Mouse (Mus musculus): ENCODE results near the gene Nmnat1.

DNA sequence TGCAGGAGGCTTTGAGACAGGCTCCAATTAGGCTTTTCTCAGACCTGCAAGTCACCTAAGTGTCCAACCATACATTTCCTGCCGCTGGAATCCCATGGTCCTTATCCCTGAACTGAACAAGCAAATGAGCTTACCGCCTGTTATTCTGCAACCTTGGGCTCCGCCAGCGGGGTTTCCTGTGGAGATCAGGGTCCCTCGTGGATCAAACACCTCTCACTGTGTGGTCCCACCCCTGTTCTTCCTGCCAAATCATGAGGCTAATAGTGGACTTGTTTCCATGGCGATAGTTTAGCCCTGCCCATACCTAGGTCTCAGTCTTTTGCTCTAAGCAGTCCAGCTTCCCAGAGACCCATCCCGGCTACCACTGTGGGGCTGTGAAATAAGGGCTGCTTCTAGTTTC lies 41.3 kb upstream of the Nmnat1 start:
- no peak for TF ChIP-seq CTCF (IDR thresholded peaks at IDR 0.05; ENCODE audit: low read depth)
- no peak for TF ChIP-seq EP300 (IDR thresholded peaks at IDR 0.05; ENCODE audit: low read depth)

All from liver, postnatal 0 days (tissue).